Mouse (Mus musculus): ENCODE measurements around the gene H2al2a.

DNA sequence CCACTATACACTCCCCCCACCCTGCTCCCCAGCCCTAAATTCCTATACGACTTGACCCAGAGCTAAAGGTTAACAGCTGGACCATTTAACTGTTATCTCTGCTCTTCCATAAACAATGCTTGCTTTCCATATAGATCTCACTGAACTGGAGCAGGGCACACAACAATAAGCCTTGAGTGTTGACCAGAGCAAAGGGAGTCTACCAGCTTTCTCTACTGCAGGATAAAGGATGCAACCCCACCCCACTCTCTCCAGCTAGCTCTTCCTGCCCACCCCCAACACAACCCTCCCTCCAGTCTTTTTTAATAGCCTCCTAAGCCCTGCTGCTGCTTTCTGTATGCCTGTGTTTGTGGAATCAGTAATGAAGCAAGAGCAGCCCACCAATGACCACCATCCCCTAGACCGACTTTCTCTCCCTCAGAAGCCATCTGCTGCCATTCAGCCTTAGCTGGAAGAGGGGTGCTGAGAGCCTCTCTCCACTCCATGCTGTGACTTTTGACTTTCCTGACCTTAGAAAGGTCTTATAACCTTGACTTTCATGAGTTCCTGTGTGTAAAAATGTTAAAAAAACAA is 22.8 kb downstream of the H2al2a start:
- TF ChIP-seq CTCF (IDR thresholded peaks at IDR 0.05) (no peak), POLR2A (IDR thresholded peaks at IDR 0.05; ENCODE audit: insufficient read depth, low read depth, low read length) (no peak), EP300 (IDR thresholded peaks at IDR 0.05; ENCODE audit: insufficient read depth, low read depth, low read length) (no peak)
